In genomic region chr17:63988710-63989109, GRCm38 (mm10) we compare ENCODE assay signal across 18 mouse cellular contexts.
"Had no signal": no experiment of that assay in that cellular context is flagged by ENCODE, and none has a peak within 500 bp of the region (broad histone marks: within the 10 kb centered on the region; RNA-seq: fewer than 3 reads in every experiment).

No protein-coding gene starts in this region.

- H3K27me3 ChIP-seq: liver, embryonic 13.5 days; midbrain, embryonic 13.5 days; neural tube, embryonic 12.5 days; neural tube, embryonic 15.5 days had no signal

- H3K4me2 ChIP-seq: liver, embryonic 13.5 days; midbrain, embryonic 13.5 days; neural tube, embryonic 12.5 days; neural tube, embryonic 15.5 days had no signal

- H3K27ac ChIP-seq: layer of hippocampus, adult 2 months; left cerebral cortex, adult 2 months; liver, embryonic 13.5 days; macrophage; midbrain, embryonic 13.5 days; neural tube, embryonic 12.5 days; neural tube, embryonic 15.5 days; stomach, postnatal 0 days had no signal

- H3K9me3 ChIP-seq: liver, embryonic 13.5 days; midbrain, embryonic 13.5 days; neural tube, embryonic 12.5 days; neural tube, embryonic 15.5 days had no signal

- DNase-seq: kidney, postnatal 14 days; kidney, postnatal 4 days; layer of hippocampus, adult 9-11 months; liver, embryonic 13.5 days; lung, adult 2 months; right cerebral cortex, adult 18-20 months; right cerebral cortex, postnatal 14 days; right cerebral cortex, postnatal 4 days; thymus, adult 2 months; thymus, postnatal 14 days; thymus, postnatal 4 days had no signal

- H3K4me1 ChIP-seq: midbrain, embryonic 13.5 days; neural tube, embryonic 12.5 days; neural tube, embryonic 15.5 days had no signal

- H3K4me3 ChIP-seq: layer of hippocampus, adult 2 months; left cerebral cortex, adult 2 months; liver, embryonic 13.5 days; midbrain, embryonic 13.5 days; neural tube, embryonic 12.5 days; neural tube, embryonic 15.5 days had no signal

- H3K36me3 ChIP-seq: liver, embryonic 13.5 days; midbrain, embryonic 13.5 days; neural tube, embryonic 12.5 days; neural tube, embryonic 15.5 days had no signal

- ATAC-seq: midbrain, embryonic 13.5 days had no signal

- H3K9ac ChIP-seq: liver, embryonic 13.5 days; midbrain, embryonic 13.5 days; neural tube, embryonic 12.5 days; neural tube, embryonic 15.5 days had no signal
